Mouse (Mus musculus): ENCODE results near the gene Ptprd. TPM values are rescaled to one million over a fixed set of nuclear protein-coding genes. Genes with fewer than 3 reads are reported as not detected.
A peak's percentile ranks its signal among the peaks of the same experiment; 100 is the strongest.

The Ptprd gene
- polyA plus RNA-seq, 1 experiment from 2014 or later: 14.5 TPM

GRCm38 (mm10) chr4:76091845-76092244, 2119.9 kb downstream of the Ptprd start:
- no peak for TF ChIP-seq CTCF (IDR thresholded peaks at IDR 0.05; ENCODE audit: low read depth)
- H3K4me3 ChIP-seq (replicated peaks; ENCODE audit: low read depth, low read length): no peak overlapping the region
- WGBS: 92% methylated on average over 4 of the region's 4 CpGs
- H3K4me1 ChIP-seq (replicated peaks; ENCODE audit: insufficient read depth, low read length): no peaks in the 10 kb centered on the region
- no peaks in the 10 kb centered on the region for H3K36me3 ChIP-seq (ENCODE audit: insufficient read depth, low read length)
- no peak overlapping the region for H3K27ac ChIP-seq
- H3K4me2 ChIP-seq (ENCODE audit: low read length): no peak overlapping the region
- no peak for ATAC-seq (replicated peaks; ENCODE audit: low FRiP score, low read depth)
- H3K9me3 ChIP-seq (replicated peaks; ENCODE audit: low read length): no peaks in the 10 kb centered on the region
- no peak overlapping the region for H3K9ac ChIP-seq (ENCODE audit: low read depth, low read length)
- DNase-seq (ENCODE audit: low spot score): no peak
- H3K27me3 ChIP-seq (ENCODE audit: insufficient read depth, low read length): no peaks in the 10 kb centered on the region

GRCm38 (mm10) chr4:76089866-76090265, 2121.9 kb downstream of the Ptprd start:
- DNase-seq (ENCODE audit: low spot score) (peak; percentile 18), ATAC-seq (replicated peaks; ENCODE audit: low FRiP score, low read depth) (no peak)
- no peak overlapping the region for H3K27ac ChIP-seq
- no peak for TF ChIP-seq CTCF (IDR thresholded peaks at IDR 0.05; ENCODE audit: low read depth)
- H3K4me2 ChIP-seq (ENCODE audit: low read length): no peak overlapping the region
- no peaks in the 10 kb centered on the region for H3K9me3 ChIP-seq (replicated peaks; ENCODE audit: low read length)
- H3K36me3 ChIP-seq (ENCODE audit: insufficient read depth, low read length): no peaks in the 10 kb centered on the region
- no peaks in the 10 kb centered on the region for H3K27me3 ChIP-seq (ENCODE audit: insufficient read depth, low read length)
- no peak overlapping the region for H3K4me3 ChIP-seq (replicated peaks; ENCODE audit: low read depth, low read length)
- no peak overlapping the region for H3K9ac ChIP-seq (ENCODE audit: low read depth, low read length)
- H3K4me1 ChIP-seq (replicated peaks; ENCODE audit: insufficient read depth, low read length): no peaks in the 10 kb centered on the region

- Histone ChIP-seq H3K9ac (ENCODE audit: low read depth, low read length) (no peak overlapping the region), H3K4me2 (ENCODE audit: low read length) (no peak overlapping the region), H3K9me3 (replicated peaks; ENCODE audit: low read length) (no peaks in the 10 kb centered on the region), H3K4me1 (replicated peaks; ENCODE audit: insufficient read depth, low read length) (no peaks in the 10 kb centered on the region), H3K36me3 (ENCODE audit: insufficient read depth, low read length) (no peaks in the 10 kb centered on the region), H3K27me3 (ENCODE audit: insufficient read depth, low read length) (no peaks in the 10 kb centered on the region), H3K4me3 (replicated peaks; ENCODE audit: low read depth, low read length) (no peak overlapping the region), H3K27ac (no peak overlapping the region)
- DNase-seq (ENCODE audit: low spot score): no peak
- ATAC-seq (replicated peaks; ENCODE audit: low FRiP score, low read depth): no peak
- 73% methylated on average over 1 of the region's 1 CpGs for WGBS
- TF ChIP-seq CTCF (IDR thresholded peaks at IDR 0.05; ENCODE audit: low read depth): no peak
Observed at GRCm38 (mm10) chr4:76076051-76076450, 2135.7 kb downstream of the Ptprd start.

- no peak for TF ChIP-seq CTCF (IDR thresholded peaks at IDR 0.05; ENCODE audit: low read depth)
- Histone ChIP-seq H3K9me3 (replicated peaks; ENCODE audit: low read length) (no peaks in the 10 kb centered on the region), H3K4me2 (ENCODE audit: low read length) (no peak overlapping the region), H3K27ac (no peak overlapping the region), H3K9ac (ENCODE audit: low read depth, low read length) (no peak overlapping the region), H3K27me3 (ENCODE audit: insufficient read depth, low read length) (no peaks in the 10 kb centered on the region), H3K4me1 (replicated peaks; ENCODE audit: insufficient read depth, low read length) (no peaks in the 10 kb centered on the region), H3K4me3 (replicated peaks; ENCODE audit: low read depth, low read length) (no peak overlapping the region), H3K36me3 (ENCODE audit: insufficient read depth, low read length) (no peaks in the 10 kb centered on the region)
- peak; percentile 51 for DNase-seq (ENCODE audit: low spot score)
- ATAC-seq (replicated peaks; ENCODE audit: low FRiP score, low read depth): no peak
- 45% methylated on average over 3 of the region's 3 CpGs for WGBS
Observed at GRCm38 (mm10) chr4:76073286-76073685, 2138.5 kb downstream of the Ptprd start.

GRCm38 (mm10) chr4:76071720-76072119, 2140.0 kb downstream of the Ptprd start:
- 90% methylated on average over 6 of the region's 6 CpGs for WGBS
- no peak overlapping the region for H3K9ac ChIP-seq (ENCODE audit: low read depth, low read length)
- no peaks in the 10 kb centered on the region for H3K27me3 ChIP-seq (ENCODE audit: insufficient read depth, low read length)
- ATAC-seq (replicated peaks; ENCODE audit: low FRiP score, low read depth) (no peak), DNase-seq (ENCODE audit: low spot score) (no peak)
- no peak overlapping the region for H3K4me3 ChIP-seq (replicated peaks; ENCODE audit: low read depth, low read length)
- TF ChIP-seq CTCF (IDR thresholded peaks at IDR 0.05; ENCODE audit: low read depth): no peak
- H3K27ac ChIP-seq: no peak overlapping the region
- no peak overlapping the region for H3K4me2 ChIP-seq (ENCODE audit: low read length)
- no peaks in the 10 kb centered on the region for H3K36me3 ChIP-seq (ENCODE audit: insufficient read depth, low read length)
- no peaks in the 10 kb centered on the region for H3K9me3 ChIP-seq (replicated peaks; ENCODE audit: low read length)
- no peaks in the 10 kb centered on the region for H3K4me1 ChIP-seq (replicated peaks; ENCODE audit: insufficient read depth, low read length)

GRCm38 (mm10) chr4:76056836-76057235, 2154.9 kb downstream of the Ptprd start:
- WGBS: 47% methylated on average over 2 of the region's 2 CpGs
- H3K4me3 ChIP-seq (replicated peaks; ENCODE audit: low read depth, low read length): no peak overlapping the region
- no peaks in the 10 kb centered on the region for H3K9me3 ChIP-seq (replicated peaks; ENCODE audit: low read length)
- no peak for DNase-seq (ENCODE audit: low spot score)
- no peaks in the 10 kb centered on the region for H3K36me3 ChIP-seq (ENCODE audit: insufficient read depth, low read length)
- no peaks in the 10 kb centered on the region for H3K27me3 ChIP-seq (ENCODE audit: insufficient read depth, low read length)
- no peak overlapping the region for H3K27ac ChIP-seq
- H3K4me1 ChIP-seq (replicated peaks; ENCODE audit: insufficient read depth, low read length): no peaks in the 10 kb centered on the region
- no peak overlapping the region for H3K4me2 ChIP-seq (ENCODE audit: low read length)
- no peak for TF ChIP-seq CTCF (IDR thresholded peaks at IDR 0.05; ENCODE audit: low read depth)
- no peak overlapping the region for H3K9ac ChIP-seq (ENCODE audit: low read depth, low read length)
- no peak for ATAC-seq (replicated peaks; ENCODE audit: low FRiP score, low read depth)

GRCm38 (mm10) chr4:76045650-76046049, 2166.1 kb downstream of the Ptprd start:
- WGBS: 74% methylated on average over 2 of the region's 2 CpGs
- no peak overlapping the region for H3K9ac ChIP-seq (ENCODE audit: low read depth, low read length)
- no peaks in the 10 kb centered on the region for H3K9me3 ChIP-seq (replicated peaks; ENCODE audit: low read length)
- no peak for TF ChIP-seq CTCF (IDR thresholded peaks at IDR 0.05; ENCODE audit: low read depth)
- no peak for ATAC-seq (replicated peaks; ENCODE audit: low FRiP score, low read depth)
- H3K27ac ChIP-seq: no peak overlapping the region
- no peaks in the 10 kb centered on the region for H3K4me1 ChIP-seq (replicated peaks; ENCODE audit: insufficient read depth, low read length)
- no peak for DNase-seq (ENCODE audit: low spot score)
- 0 out of 2 replicates have a peak, but pooled peaks cover 4% of the 10 kb centered on the region for H3K36me3 ChIP-seq (ENCODE audit: insufficient read depth, low read length)
- H3K4me3 ChIP-seq (replicated peaks; ENCODE audit: low read depth, low read length): no peak overlapping the region
- no peaks in the 10 kb centered on the region for H3K27me3 ChIP-seq (ENCODE audit: insufficient read depth, low read length)
- no peak overlapping the region for H3K4me2 ChIP-seq (ENCODE audit: low read length)
